Mouse (Mus musculus) heart, embryonic 16.5 days (tissue): ENCODE data around the gene Ip6k1. TPM values are rescaled to one million over a fixed set of nuclear protein-coding genes. Genes with fewer than 3 reads are reported as not detected.

Experiments used
- ATAC-seq: fragments of 200-750 bp; cut with Nextera tagmentation; replicated peaks from 2 replicates; pipeline ENCODE4 v1.8.0; 2017; ENCODE audit warnings: moderate number of reproducible peaks; ENCODE audit not compliant: insufficient read depth, low FRiP score; ENCODE audit errors: extremely low read depth
- H3K27ac ChIP-seq: fragments of 300-500 bp; sonication (generic); 2 replicates; pipeline ENCODE4 v1.5.1; 2014; ENCODE audit warnings: mild to moderate bottlenecking, low read length, control low read depth, moderate library complexity
- H3K27me3 ChIP-seq: fragments of 300-500 bp; sonication (generic); 2 replicates; pipeline ENCODE4 v1.6.1; 2014; ENCODE audit warnings: low read length, mixed read lengths; ENCODE audit not compliant: control insufficient read depth, insufficient read depth
- H3K36me3 ChIP-seq: fragments of 300-500 bp; sonication (generic); 2 replicates; pipeline ENCODE4 v1.6.1; 2014; ENCODE audit not compliant: control insufficient read depth, insufficient read depth
- H3K4me1 ChIP-seq: fragments of 300-500 bp; sonication (generic); 2 replicates; pipeline ENCODE4 v1.6.1; 2014; ENCODE audit warnings: low read length, mixed read lengths; ENCODE audit not compliant: control insufficient read depth, insufficient read depth
- H3K4me2 ChIP-seq: fragments of 300-500 bp; sonication (generic); 2 replicates; pipeline ENCODE4 v1.6.1; 2014; ENCODE audit warnings: low read depth, mild to moderate bottlenecking, control low read depth, low read length
- H3K4me3 ChIP-seq: fragments of 300-500 bp; sonication (generic); 2 replicates; pipeline ENCODE4 v1.5.1; 2014; ENCODE audit warnings: mild to moderate bottlenecking, control low read depth, low read length
- H3K9ac ChIP-seq: fragments of 300-500 bp; sonication (generic); 2 replicates; pipeline ENCODE4 v1.6.1; 2014; ENCODE audit warnings: low read length, control low read depth
- H3K9me3 ChIP-seq: fragments of 300-500 bp; sonication (generic); replicated peaks from 2 replicates; pipeline ENCODE4 v1.6.1; 2016; ENCODE audit warnings: low read length; ENCODE audit not compliant: control insufficient read depth
- WGBS: fragments of 180-500 bp; shearing (Covaris S2); extraction: QIAGEN DNeasy Blood & Tissue Kit; methylation state at CpG from one replicate; pipeline ENCODE4 v1.1.7; 2014; 5-methylcytosine and 5-hydroxymethylcytosine counted together
- polyA plus RNA-seq: library from polyadenylated mRNA; unstranded; fragments of >200 nt; fragmentation: Nextera tagmentation; extraction: Ambion mirVana; gene quantifications from 2 replicates; pipeline ENCODE4 v1.2.1, GENCODE M21; 2015

Gene Ip6k1
- polyA plus RNA-seq, 1 experiment from 2014 or later: 38.8 TPM

DNA sequence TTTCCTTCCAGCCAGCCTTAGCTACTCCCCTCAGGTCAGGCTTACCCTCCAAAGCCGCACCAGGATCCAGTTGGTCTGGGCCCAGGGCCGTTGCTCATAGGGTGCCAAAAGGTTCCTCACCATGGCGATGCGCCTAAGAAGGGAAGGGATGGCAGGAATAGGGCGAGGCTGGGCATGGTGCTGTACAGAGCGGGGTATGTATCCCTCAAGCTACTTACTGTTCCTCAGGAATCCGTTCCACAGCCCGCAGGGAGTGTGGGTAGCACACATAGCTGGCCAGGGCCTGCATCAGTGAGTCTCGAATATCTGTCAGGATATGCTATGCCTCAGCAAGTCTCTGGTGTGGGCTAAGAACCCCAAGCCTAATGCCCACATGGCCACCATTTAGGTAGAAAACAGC lies 56.0 kb downstream of the Ip6k1 start:
- no peak overlapping the region for H3K4me2 ChIP-seq
- WGBS: 91% methylated on average over 9 of the region's 9 CpGs
- H3K27me3 ChIP-seq: no peaks in the 10 kb centered on the region
- H3K27ac ChIP-seq: no peak overlapping the region
- peaks cover 22% of the 10 kb centered on the region for H3K36me3 ChIP-seq
- H3K9ac ChIP-seq: no peak overlapping the region
- no peak overlapping the region for H3K4me3 ChIP-seq
- ATAC-seq: no peak
- no peaks in the 10 kb centered on the region for H3K9me3 ChIP-seq
- H3K4me1 ChIP-seq: peaks cover 9% of the 10 kb centered on the region

DNA sequence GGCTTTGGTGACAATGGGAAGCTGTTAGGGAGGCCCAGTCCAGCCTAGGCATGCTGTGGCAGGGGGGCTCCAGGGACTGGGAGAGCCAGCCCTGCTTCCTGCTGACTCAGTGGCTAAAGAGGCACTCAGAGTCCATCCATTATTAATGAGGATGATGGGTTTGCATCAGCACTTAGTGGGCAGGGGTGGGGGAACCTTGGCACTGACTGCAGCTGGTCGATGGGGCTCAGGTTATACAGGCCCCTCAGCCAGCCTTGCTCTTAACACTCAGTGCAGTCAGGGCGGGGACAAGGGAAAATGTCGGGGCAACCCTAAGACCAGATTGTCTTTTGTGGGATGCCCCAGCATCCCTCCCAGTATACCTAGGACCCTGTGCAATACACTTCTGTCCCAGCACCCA lies 59.8 kb downstream of the Ip6k1 start:
- 78% methylated on average over 3 of the region's 3 CpGs for WGBS

DNA sequence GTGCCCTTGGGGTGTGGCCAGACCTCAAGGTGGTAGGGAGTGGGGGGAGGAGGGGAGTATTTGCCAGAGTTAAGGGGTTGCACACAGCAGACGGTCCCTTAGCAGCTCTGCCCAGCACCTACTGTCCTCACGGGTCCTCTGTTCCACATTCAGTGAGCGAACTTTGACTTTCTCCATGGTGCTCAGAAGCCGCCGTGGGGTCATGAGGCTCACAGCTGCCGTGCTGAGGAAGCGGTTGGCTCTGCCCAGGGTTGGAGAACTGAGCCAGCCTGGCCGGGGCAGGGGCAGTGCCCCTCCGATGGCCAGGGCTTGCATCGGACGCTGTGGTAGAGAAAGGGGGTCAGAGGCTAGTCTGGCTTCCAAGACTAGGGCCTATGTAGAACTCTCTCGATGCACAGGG lies 61.1 kb downstream of the Ip6k1 start:
- peaks cover 5% of the 10 kb centered on the region; the same call in 1 of the 2 replicates for H3K4me1 ChIP-seq
- H3K27me3 ChIP-seq: no peaks in the 10 kb centered on the region
- H3K27ac ChIP-seq: no peak overlapping the region
- H3K4me3 ChIP-seq: no peak overlapping the region
- no peaks in the 10 kb centered on the region for H3K9me3 ChIP-seq
- H3K9ac ChIP-seq: no peak overlapping the region
- no peak overlapping the region for H3K4me2 ChIP-seq
- no peak for ATAC-seq
- WGBS: 88% methylated on average over 12 of the region's 12 CpGs
- peaks cover 10% of the 10 kb centered on the region; the same call in 1 of the 2 replicates for H3K36me3 ChIP-seq

More for the DNA sequence above, 59.8 kb downstream of the Ip6k1 start:
- H3K4me1 ChIP-seq: peaks cover 5% of the 10 kb centered on the region; the same call in 1 of the 2 replicates
- no peaks in the 10 kb centered on the region for H3K9me3 ChIP-seq
- no peak overlapping the region for H3K4me2 ChIP-seq
- H3K9ac ChIP-seq: no peak overlapping the region
- H3K4me3 ChIP-seq: no peak overlapping the region
- no peak for ATAC-seq
- no peak overlapping the region for H3K27ac ChIP-seq
- H3K27me3 ChIP-seq: no peaks in the 10 kb centered on the region
- peaks cover 16% of the 10 kb centered on the region for H3K36me3 ChIP-seq

DNA sequence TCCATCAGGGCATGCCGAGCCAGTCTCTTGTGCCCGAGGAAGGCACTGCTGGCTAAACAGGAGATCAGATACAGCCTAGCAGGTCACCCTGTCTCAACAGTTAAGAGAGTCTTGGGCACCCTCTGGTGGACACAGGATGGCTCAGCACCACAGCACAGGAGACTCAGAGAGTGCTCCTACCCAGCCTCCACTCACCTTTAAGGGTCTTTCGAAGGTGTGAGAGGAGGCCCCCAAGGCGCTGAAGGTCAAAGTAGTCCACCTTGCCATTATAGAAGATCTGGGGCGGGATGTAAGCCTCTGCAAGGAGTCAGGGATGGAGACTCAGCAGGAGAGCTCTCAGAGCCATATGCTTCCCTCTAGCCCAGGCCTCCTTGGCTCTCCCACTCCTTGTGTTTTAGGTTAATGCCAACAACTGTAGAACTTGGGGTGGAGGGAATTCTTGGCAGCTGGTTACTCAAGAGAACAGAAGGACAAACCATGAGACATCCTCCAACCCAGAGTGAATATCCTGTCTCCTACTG lies 63.2 kb downstream of the Ip6k1 start:
- Histone ChIP-seq H3K9me3 (no peaks in the 10 kb centered on the region), H3K27me3 (no peaks in the 10 kb centered on the region), H3K9ac (no peak overlapping the region), H3K4me1 (peaks cover 1% of the 10 kb centered on the region; the same call in 1 of the 2 replicates), H3K4me2 (no peak overlapping the region), H3K4me3 (no peak overlapping the region), H3K27ac (no peak overlapping the region), H3K36me3 (0 out of 2 replicates have a peak, but pooled peaks cover 8% of the 10 kb centered on the region)
- WGBS: 27% methylated on average over 5 of the region's 5 CpGs
- no peak for ATAC-seq

DNA sequence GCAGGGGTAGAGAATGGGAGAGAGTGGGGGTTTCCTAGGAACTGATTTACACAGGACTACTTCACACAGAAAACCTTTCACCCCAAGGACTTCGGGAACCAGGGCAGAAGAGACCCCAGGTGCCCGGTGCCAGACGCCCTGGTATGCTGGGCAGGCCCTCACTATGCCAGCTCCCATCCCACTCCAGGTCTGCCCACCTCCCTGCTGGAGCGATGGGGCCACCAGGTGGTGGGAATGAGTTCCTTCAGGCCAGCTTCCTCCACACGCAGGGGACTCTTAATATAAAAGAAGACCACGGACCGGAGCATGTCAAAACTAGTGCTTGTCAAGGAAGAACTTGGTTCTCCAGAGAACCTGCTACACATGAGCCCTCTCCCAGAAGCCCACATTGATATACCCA lies 64.9 kb downstream of the Ip6k1 start:
- H3K36me3 ChIP-seq: peaks cover 11% of the 10 kb centered on the region; the same call in 1 of the 2 replicates
- no peak for ATAC-seq
- peaks cover 3% of the 10 kb centered on the region for H3K4me1 ChIP-seq
- no peak overlapping the region for H3K4me2 ChIP-seq
- no peak overlapping the region for H3K4me3 ChIP-seq
- H3K27me3 ChIP-seq: no peaks in the 10 kb centered on the region
- no peaks in the 10 kb centered on the region for H3K9me3 ChIP-seq
- 85% methylated on average over 7 of the region's 7 CpGs for WGBS
- H3K27ac ChIP-seq: no peak overlapping the region
- no peak overlapping the region for H3K9ac ChIP-seq

DNA sequence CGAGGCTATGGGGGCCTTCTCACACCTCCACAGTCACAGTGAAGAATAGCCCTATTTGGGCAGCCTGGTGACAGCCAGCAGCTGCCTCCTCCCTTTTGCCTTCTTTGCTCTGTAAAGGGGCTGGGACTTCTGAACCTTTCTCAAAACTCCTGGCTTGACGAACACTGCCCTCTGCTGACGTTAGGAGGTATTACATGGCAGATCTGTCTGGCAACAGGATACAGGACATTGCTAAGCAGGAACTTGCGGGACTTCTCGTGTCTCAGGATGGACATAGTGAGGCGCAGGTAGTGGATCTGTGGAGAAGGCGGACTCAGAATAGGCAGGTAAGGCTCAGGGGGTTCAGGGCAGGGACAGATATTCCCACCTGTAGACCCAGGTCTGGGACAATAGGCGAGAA lies 65.6 kb downstream of the Ip6k1 start:
- no peak overlapping the region for H3K4me3 ChIP-seq
- H3K27ac ChIP-seq: no peak overlapping the region
- H3K36me3 ChIP-seq: peaks cover 7% of the 10 kb centered on the region; the same call in 1 of the 2 replicates
- peaks cover 8% of the 10 kb centered on the region for H3K4me1 ChIP-seq
- WGBS: 23% methylated on average over 8 of the region's 8 CpGs
- no peak overlapping the region for H3K9ac ChIP-seq
- no peaks in the 10 kb centered on the region for H3K9me3 ChIP-seq
- no peaks in the 10 kb centered on the region for H3K27me3 ChIP-seq
- ATAC-seq: no peak; the same call in 1 of the 2 replicates
- H3K4me2 ChIP-seq: no peak overlapping the region

DNA sequence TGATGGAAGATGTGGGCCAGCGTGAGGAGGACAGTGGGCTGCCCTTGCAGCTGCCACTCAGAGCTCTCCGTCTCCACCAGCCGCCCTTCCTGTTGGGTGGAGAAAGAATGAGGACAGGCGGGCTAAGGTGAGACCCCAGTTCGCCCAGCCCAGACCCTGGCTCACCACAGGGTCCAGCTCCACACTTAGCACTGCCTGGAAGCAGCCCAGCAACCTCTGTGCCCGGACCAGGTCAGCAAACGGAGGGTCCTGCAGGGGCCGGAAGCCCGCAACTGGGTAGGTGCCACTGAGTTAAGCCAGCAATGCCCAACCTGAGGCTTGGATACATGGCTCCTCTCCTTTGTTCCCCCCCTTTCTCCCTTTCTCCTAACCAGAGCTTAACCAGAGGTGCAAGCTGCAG lies 66.7 kb downstream of the Ip6k1 start:
- H3K4me2 ChIP-seq: no peak overlapping the region
- no peaks in the 10 kb centered on the region for H3K27me3 ChIP-seq
- no peak overlapping the region for H3K27ac ChIP-seq
- 86% methylated on average over 9 of the region's 9 CpGs for WGBS
- no peak overlapping the region for H3K9ac ChIP-seq
- H3K36me3 ChIP-seq: peaks cover 4% of the 10 kb centered on the region; the same call in 1 of the 2 replicates
- H3K4me3 ChIP-seq: no peak overlapping the region
- H3K4me1 ChIP-seq: peaks cover 17% of the 10 kb centered on the region
- ATAC-seq: no peak
- H3K9me3 ChIP-seq: no peaks in the 10 kb centered on the region

DNA sequence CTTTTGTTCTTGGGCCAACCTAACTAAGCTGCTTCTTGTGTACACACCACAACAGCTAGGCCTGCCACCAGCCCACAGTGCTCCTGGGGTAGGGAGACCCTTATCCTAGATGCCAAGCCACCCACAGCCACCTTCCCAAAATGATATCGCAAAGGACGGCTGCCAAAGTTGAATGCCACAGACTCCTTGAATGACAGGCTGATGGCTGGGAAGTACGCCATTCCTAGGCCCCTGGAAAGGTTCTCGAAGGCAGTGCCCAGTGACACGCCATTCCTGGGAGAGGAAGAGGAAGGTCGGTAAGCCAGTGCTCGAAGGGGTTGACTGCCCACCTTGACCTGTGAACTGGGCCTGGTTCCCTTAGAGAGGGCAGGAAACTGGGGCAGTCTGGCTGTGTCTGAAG lies 67.2 kb downstream of the Ip6k1 start:
- no peak overlapping the region for H3K27ac ChIP-seq
- peaks cover 18% of the 10 kb centered on the region for H3K4me1 ChIP-seq
- H3K4me2 ChIP-seq: no peak overlapping the region
- H3K9me3 ChIP-seq: no peaks in the 10 kb centered on the region
- peaks cover 4% of the 10 kb centered on the region; the same call in 1 of the 2 replicates for H3K36me3 ChIP-seq
- ATAC-seq: no peak
- no peaks in the 10 kb centered on the region for H3K27me3 ChIP-seq
- H3K4me3 ChIP-seq: no peak overlapping the region
- H3K9ac ChIP-seq: no peak overlapping the region
- 77% methylated on average over 7 of the region's 7 CpGs for WGBS

DNA sequence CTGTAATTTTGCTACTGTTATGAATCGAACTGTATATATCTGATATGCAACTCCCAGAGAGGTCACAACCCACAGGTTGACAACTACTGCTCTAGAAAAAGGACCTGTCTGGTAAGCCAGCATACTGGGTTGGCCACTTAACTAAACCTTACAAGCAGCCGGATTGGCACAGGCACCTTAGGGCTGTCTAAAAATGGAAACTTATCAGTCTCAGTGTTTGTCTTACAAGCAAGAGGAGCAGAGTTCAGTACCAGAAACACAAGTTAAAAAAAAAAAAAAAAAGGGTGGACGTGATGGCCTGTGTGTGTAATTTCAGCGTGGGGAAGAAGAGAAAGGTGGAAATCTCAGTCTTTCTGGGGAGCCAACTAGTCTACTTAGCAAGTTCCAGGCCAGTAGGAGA lies 69.5 kb downstream of the Ip6k1 start:
- Histone ChIP-seq H3K4me3 (no peak overlapping the region), H3K9me3 (no peaks in the 10 kb centered on the region), H3K4me2 (no peak overlapping the region), H3K27me3 (no peaks in the 10 kb centered on the region), H3K9ac (no peak overlapping the region; the same call in 1 of the 2 replicates), H3K36me3 (peaks cover 4% of the 10 kb centered on the region; the same call in 1 of the 2 replicates), H3K4me1 (peaks cover 18% of the 10 kb centered on the region), H3K27ac (peak overlapping the region; percentile 89)
- ATAC-seq: no peak
- WGBS: 28% methylated on average over 4 of the region's 4 CpGs
